Mouse (Mus musculus): Measurements from ENCODE around the gene Ankrd24. TPM values are rescaled to one million over a fixed set of nuclear protein-coding genes. Genes with fewer than 3 reads are reported as not detected.
"Not testable (repeated sequence)": the region's sequence is repeated elsewhere in the genome, so short reads cannot be mapped to it uniquely, and the experiment has no call there.

Gene Ankrd24
- polyA plus RNA-seq, 1 experiment from 2014 or later = 12.3 TPM

DNA sequence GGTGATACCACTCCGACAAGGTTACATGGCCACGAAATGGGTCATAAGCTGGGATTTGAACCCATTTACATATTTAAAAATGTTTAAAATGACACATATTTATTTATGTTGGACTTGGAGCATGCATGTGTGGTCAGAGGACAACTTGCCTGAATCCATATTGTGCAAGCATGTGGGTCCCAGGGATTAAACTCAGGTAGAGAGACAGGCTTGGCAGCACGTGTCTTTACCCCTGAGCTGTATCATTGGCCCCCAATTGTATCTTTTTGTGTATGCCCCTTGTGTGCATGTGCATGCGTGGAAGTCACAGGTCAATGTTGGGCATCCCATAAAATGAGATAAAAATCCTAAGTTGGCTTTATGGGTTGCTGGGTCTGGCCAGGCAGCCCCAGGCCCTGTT, 17.1 kb downstream of the Ankrd24 start:
- Histone ChIP-seq H3K4me3 (no peak overlapping the region), H3K27me3 (no peaks in the 10 kb centered on the region), H3K27ac (no peak overlapping the region), H3K4me1 (replicated peaks) (peaks cover 34% of the 10 kb centered on the region), H3K4me2 (no peak overlapping the region), H3K36me3 (no peaks in the 10 kb centered on the region), H3K9me3 (replicated peaks) (no peaks in the 10 kb centered on the region), H3K9ac (no peak overlapping the region)
- ATAC-seq (replicated peaks; ENCODE audit: insufficient number of reproducible peaks, insufficient read depth, low FRiP score, low read depth) = no peak
- 87% methylated on average over 4 of the region's 4 CpGs for WGBS

DNA sequence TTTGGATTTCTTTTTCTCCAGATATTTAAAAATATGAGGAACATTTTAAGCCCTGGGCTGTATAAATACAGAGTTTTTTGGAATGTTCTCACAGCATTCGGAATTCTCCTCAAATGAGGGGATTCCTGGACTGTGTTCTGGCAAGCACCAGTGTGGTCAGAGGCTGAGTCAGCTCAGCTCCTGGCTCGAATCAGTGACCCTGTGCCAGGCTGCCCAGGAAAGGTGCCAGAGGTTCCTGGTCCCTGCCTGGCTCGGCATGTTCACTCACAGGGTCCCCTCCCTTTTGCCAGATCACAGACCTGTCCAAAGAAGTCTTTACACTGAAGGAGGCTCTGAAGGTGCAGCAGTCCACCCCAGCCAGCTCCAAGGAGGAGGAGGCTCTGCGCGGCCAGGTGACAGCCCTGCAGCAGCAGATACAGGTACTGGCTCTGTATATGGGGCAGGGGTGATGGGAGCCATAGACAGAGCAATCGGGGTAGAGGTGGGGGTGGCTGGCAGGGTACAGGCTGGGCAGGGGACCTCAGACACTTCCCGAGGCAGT, 17.7 kb downstream of the Ankrd24 start:
- H3K36me3 ChIP-seq = no peaks in the 10 kb centered on the region
- H3K27me3 ChIP-seq = no peaks in the 10 kb centered on the region
- WGBS = 74% methylated on average over 7 of the region's 7 CpGs
- no peak for ATAC-seq (replicated peaks; ENCODE audit: insufficient number of reproducible peaks, insufficient read depth, low FRiP score, low read depth)
- no peak overlapping the region for H3K4me3 ChIP-seq
- no peak overlapping the region for H3K4me2 ChIP-seq
- no peaks in the 10 kb centered on the region for H3K9me3 ChIP-seq (replicated peaks)
- no peak overlapping the region for H3K9ac ChIP-seq
- no peak overlapping the region for H3K27ac ChIP-seq
- H3K4me1 ChIP-seq (replicated peaks) = peaks cover 31% of the 10 kb centered on the region

DNA sequence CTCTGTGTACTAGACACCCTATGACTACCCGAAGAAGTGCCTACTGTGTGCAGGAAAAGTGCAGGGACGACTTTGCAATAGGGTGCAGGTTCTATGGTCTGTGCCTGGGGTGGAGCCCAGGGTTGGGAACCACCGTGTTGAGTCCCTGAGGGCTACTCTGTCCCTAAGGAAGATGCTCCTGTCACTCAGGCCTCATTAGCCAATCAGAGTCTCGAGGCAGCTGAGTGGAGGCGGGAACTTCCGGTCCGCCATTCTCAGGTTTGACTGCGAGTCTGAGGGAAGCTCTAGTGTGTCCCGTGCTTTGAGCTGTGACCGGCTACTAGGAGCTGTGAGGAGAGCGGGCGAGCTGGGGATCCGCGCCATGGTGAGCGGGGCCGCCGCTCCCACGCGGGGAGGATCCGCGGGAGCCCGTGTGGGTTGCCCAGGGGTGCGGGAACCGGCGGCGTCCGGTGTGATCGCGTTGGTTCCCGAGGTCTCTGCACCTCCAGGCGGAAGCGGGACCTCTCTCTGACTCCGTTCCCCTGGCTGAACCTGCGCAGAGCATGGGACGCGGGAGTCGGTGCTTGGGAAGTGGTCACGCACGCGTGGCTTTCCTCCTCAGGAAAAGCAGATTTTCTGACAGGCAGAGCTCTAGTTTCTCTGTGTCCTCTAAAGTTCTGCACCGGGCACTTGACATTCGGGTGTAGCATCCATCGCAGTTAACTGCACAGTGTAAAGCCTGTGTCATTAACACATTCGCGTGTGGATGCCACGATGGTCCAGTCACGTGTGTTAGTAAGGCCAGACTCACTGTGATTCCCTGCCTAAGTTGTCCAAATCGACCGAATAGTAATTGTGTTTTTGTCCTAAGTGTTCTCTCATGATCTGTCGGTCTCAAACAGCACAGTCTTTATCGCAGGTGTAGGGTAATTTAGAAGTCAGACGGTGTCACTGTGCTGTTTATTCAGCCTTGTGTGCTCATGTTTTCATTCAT, 20.7 kb downstream of the Ankrd24 start, which contains the start of gene Gm10778:
Gm10778 (plus strand) TSS at position 257 of the 973 bp plus-strand sequence.
- 2% methylated on average over 34 of the region's 52 CpGs for WGBS
- H3K4me2 ChIP-seq = peak within 1 kb of the TSS; percentile 70

DNA sequence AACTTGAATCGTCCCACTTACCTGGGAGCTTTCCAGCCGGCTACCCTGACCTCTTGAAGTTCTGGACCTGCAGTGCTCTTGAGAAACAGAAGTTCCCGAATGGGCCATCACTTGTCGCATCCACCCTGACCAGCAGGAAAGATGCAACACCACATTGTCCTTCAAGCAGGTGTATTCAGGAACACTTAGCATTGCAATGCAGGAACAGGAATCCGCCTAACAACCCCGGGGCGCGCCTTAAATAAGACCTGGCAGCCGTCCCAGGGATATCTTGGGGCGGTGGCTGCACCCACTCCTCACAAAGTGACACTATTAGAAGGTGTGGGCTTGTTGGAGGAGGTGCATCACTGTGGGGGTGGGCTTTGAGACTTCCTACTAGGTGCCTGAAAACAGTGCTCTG, 26.8 kb downstream of the Ankrd24 start:
- ATAC-seq (replicated peaks; ENCODE audit: insufficient number of reproducible peaks, insufficient read depth, low FRiP score, low read depth) = no peak
- Histone ChIP-seq H3K4me3 (no peak overlapping the region), H3K27me3 (no peaks in the 10 kb centered on the region), H3K9me3 (replicated peaks) (0 out of 2 replicates have a peak, but pooled peaks cover 12% of the 10 kb centered on the region), H3K27ac (no peak overlapping the region), H3K36me3 (peaks cover 15% of the 10 kb centered on the region), H3K9ac (no peak overlapping the region), H3K4me2 (no peak overlapping the region), H3K4me1 (replicated peaks) (peaks cover 1% of the 10 kb centered on the region; the same call in 1 of the 2 replicates)
- 95% methylated on average over 10 of the region's 10 CpGs for WGBS

More for the DNA sequence above, 20.7 kb downstream of the Ankrd24 start, which contains the start of gene Gm10778:
- not testable (repeated sequence) for H3K27me3 ChIP-seq; H3K9me3 ChIP-seq (replicated peaks); H3K4me1 ChIP-seq (replicated peaks); H3K36me3 ChIP-seq
- Histone ChIP-seq H3K9ac (peak within 1 kb of the TSS; percentile 71), H3K27ac (peak within 1 kb of the TSS; percentile 86), H3K4me3 (peak within 1 kb of the TSS; percentile 61)
- ATAC-seq (replicated peaks; ENCODE audit: insufficient number of reproducible peaks, insufficient read depth, low FRiP score, low read depth) = peak; percentile 89

DNA sequence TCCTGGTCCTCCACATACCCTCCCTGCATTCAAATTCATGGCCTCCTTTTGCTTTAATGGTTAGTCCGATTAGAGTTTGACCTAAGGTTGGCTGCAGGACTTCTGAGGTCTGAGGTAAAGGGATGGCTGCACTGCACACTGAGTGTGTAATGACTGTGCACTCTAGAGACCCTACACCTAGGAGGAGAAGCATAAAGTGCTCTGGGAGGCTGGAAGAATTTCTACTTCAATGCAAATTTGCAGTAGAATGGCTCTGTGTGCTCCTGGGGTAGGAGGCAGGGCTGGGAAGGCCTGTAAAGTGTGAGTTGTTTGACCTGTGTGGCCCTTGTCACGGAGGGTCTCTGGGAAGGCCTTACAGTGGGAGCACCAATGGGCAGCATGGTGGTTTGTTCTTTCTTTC, 27.8 kb downstream of the Ankrd24 start:
- Histone ChIP-seq H3K9me3 (replicated peaks) (0 out of 2 replicates have a peak, but pooled peaks cover 12% of the 10 kb centered on the region), H3K9ac (no peak overlapping the region), H3K27me3 (no peaks in the 10 kb centered on the region), H3K4me1 (replicated peaks) (no peaks in the 10 kb centered on the region), H3K27ac (no peak overlapping the region), H3K4me3 (no peak overlapping the region), H3K36me3 (peaks cover 15% of the 10 kb centered on the region), H3K4me2 (no peak overlapping the region)
- ATAC-seq (replicated peaks; ENCODE audit: insufficient number of reproducible peaks, insufficient read depth, low FRiP score, low read depth) = no peak
- 95% methylated on average over 2 of the region's 2 CpGs for WGBS

DNA sequence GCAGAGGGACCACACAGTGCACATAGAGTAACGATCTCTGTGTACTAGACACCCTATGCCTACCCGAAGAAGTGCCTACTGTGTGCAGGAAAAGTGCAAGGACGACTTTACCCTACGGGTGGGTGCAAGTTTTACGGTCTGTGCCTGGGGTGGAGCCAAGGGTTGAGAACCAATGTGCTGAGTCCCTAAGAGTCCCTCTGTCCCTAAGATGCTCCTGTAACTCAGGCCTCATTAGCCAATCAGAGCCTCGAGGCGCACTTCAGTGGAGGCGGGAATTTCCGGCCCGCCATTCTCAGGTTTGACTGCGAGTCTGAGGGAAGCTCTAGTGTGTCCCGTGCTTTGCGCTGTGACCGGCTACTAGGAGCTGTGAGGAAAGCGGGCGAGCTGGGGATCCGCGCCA, 58.8 kb downstream of the Ankrd24 start:
- not testable (repeated sequence) for H3K36me3 ChIP-seq; ATAC-seq (replicated peaks; ENCODE audit: insufficient number of reproducible peaks, insufficient read depth, low FRiP score, low read depth)

More for the DNA sequence above, 58.8 kb downstream of the Ankrd24 start:
- not testable (repeated sequence) for H3K9ac ChIP-seq; H3K4me3 ChIP-seq; H3K4me1 ChIP-seq (replicated peaks); H3K4me2 ChIP-seq; H3K9me3 ChIP-seq (replicated peaks); H3K27ac ChIP-seq; H3K27me3 ChIP-seq
- WGBS = no CpG with 5 or more reads among the region's 18 CpGs

Other genes starting within 250 kb of the Ankrd24 start
- gene Dohh, start 244.1 kb upstream of the Ankrd24 start, polyA plus RNA-seq (2015; fragmentation: Nextera tagmentation; extraction: Ambion mirVana) = 65.2 and 79.9 TPM in 2 replicates
- gene Gm48551, start 244.1 kb upstream of the Ankrd24 start, polyA plus RNA-seq (2015; fragmentation: Nextera tagmentation; extraction: Ambion mirVana) = 2.2 and 2.3 TPM in 2 replicates
- gene Gm48552, start 239.5 kb upstream of the Ankrd24 start, polyA plus RNA-seq (2015; fragmentation: Nextera tagmentation; extraction: Ambion mirVana) = 0.84 and 0.91 TPM in 2 replicates
- gene Smim24, start 235.5 kb upstream of the Ankrd24 start, polyA plus RNA-seq (2015; fragmentation: Nextera tagmentation; extraction: Ambion mirVana) = 3.9 and 4.1 TPM in 2 replicates
- 60.9 and 71.2 TPM in 2 replicates for gene Nfic, start 172.9 kb upstream of the Ankrd24 start, polyA plus RNA-seq (2015; fragmentation: Nextera tagmentation; extraction: Ambion mirVana)
- 0.08 and 0.41 TPM in 2 replicates for gene Celf5, start 145.8 kb upstream of the Ankrd24 start, polyA plus RNA-seq (2015; fragmentation: Nextera tagmentation; extraction: Ambion mirVana)
- 43.6 and 63.4 TPM in 2 replicates for gene Ncln, start 132.1 kb upstream of the Ankrd24 start, polyA plus RNA-seq (2015; fragmentation: Nextera tagmentation; extraction: Ambion mirVana)
- gene S1pr4, start 128.4 kb upstream of the Ankrd24 start, polyA plus RNA-seq (2015; fragmentation: Nextera tagmentation; extraction: Ambion mirVana) = 0.47 and 1.5 TPM in 2 replicates
- 0.64 and 1.6 TPM in 2 replicates for gene Gna15, start 104.3 kb upstream of the Ankrd24 start, polyA plus RNA-seq (2015; fragmentation: Nextera tagmentation; extraction: Ambion mirVana)
- 52.1 and 64.1 TPM in 2 replicates for gene Gna11, start 83.3 kb upstream of the Ankrd24 start, polyA plus RNA-seq (2015; fragmentation: Nextera tagmentation; extraction: Ambion mirVana)
- gene Aes, start 69.1 kb upstream of the Ankrd24 start, polyA plus RNA-seq (2015; fragmentation: Nextera tagmentation; extraction: Ambion mirVana) = 650 and 761 TPM in 2 replicates
- gene Tle2, start 54.0 kb upstream of the Ankrd24 start, polyA plus RNA-seq (2015; fragmentation: Nextera tagmentation; extraction: Ambion mirVana) = 23.6 and 29.3 TPM in 2 replicates
- gene Tle6, start 27.5 kb upstream of the Ankrd24 start, polyA plus RNA-seq (2015; fragmentation: Nextera tagmentation; extraction: Ambion mirVana) = 23.9 and 30.5 TPM in 2 replicates
- 0.48 and 0.72 TPM in 2 replicates for gene BC025920, start 22.3 kb upstream of the Ankrd24 start, polyA plus RNA-seq (2015; fragmentation: Nextera tagmentation; extraction: Ambion mirVana)
- gene Sirt6, start 743 bp upstream of the Ankrd24 start, polyA plus RNA-seq (2015; fragmentation: Nextera tagmentation; extraction: Ambion mirVana) = 20.8 and 26.7 TPM in 2 replicates
- 2.8 and 2.9 TPM in 2 replicates for gene Gm10778, start 20.5 kb downstream of the Ankrd24 start, polyA plus RNA-seq (2015; fragmentation: Nextera tagmentation; extraction: Ambion mirVana)
- 8.3 and 10.9 TPM in 2 replicates for gene Zfp433, start 76.3 kb downstream of the Ankrd24 start, polyA plus RNA-seq (2015; fragmentation: Nextera tagmentation; extraction: Ambion mirVana)
- gene Gm3055, start 142.6 kb downstream of the Ankrd24 start, polyA plus RNA-seq (2015; fragmentation: Nextera tagmentation; extraction: Ambion mirVana) = 3.9 and 4.6 TPM in 2 replicates
- gene Gm4767, start 183.6 kb downstream of the Ankrd24 start, polyA plus RNA-seq (2015; fragmentation: Nextera tagmentation; extraction: Ambion mirVana) = 1.2 and 2.2 TPM in 2 replicates
- 4.8 and 6.1 TPM in 2 replicates for gene Gm32687, start 235.4 kb downstream of the Ankrd24 start, polyA plus RNA-seq (2015; fragmentation: Nextera tagmentation; extraction: Ambion mirVana)